Mouse (Mus musculus) cerebral cortex, adult 2 months (tissue): Measurements from ENCODE around the gene Sik3.

Source experiments
- WGBS: fragments of 180-500 bp; shearing (Covaris S2); methylation state at CpG from one replicate; pipeline ENCODE4 v1.1.7; 2018; 5-methylcytosine and 5-hydroxymethylcytosine counted together

Sik3 gene

DNA sequence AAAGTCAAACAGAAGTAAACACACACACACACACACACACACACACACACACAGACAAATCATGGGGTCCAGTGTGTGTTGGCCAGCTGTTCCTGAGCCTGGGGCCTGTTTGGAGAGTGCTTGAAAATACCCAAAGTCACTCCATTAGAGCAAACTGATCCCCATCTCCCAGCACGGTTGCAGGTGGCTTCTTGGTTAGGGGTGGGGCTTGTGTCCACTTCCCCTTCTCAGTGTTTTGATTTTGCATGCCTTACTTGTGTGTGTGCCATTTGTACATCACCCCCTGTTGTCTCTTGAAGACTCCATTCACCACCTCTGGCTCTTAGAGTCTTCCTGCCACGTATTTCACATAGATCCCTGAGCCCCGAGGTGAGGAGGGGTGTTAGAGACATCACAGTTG lies 45.4 kb downstream of the Sik3 start:
- WGBS: 88% methylated on average over 3 of the region's 3 CpGs

DNA sequence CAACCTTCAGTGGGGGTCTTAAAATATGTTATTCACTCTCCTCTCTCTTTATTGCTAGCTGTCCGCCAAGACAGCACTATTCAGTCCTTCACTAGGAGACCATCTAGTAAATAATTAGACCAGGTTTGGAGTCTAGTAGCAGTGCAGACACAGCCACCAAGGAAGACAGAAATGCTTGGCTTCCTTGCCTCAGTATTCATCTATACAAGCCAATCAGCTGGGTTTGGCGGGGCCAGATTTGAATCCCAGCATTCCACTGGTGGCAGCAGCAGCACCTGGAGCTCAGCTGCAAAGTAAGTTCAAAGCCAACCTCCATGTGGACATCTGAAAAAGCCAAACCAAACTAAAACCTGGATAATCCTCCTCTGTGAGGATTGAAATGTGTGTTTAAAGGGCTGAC lies 47.6 kb downstream of the Sik3 start:
- 93% methylated on average over 2 of the region's 2 CpGs for WGBS

DNA sequence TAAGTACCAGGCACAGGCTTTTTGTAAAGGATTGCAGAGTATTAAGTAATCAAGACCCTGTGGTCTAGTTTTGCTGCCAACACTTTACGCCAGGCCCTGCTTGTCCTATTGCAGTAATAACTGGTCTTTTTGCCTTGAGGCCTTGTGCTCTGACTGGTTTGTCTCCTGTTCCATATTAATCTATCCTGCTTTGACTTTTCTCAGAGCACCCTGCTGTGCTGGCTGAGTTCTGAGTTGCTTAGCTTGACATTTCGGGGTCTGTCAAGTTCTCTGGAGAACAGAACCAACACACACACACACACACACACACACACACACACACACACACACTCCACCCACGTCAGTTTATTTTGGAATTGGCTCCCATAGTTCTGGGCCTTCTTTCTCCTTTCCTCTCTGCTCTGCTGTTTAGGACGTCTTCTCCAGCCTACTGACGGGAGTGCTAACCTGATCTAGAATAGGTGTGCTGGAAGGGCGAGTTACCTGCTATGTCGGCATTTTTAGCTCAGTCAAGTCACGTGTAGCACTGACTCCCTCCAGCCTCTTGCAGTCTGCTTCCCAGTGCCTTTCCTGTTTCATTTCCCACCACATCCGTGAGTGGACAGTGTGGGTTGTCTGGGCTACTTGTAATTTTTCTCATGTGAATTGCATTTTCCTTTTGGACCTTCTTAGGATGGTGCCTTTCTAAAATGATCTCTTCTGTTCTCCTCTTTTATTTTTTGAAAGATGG lies 49.2 kb downstream of the Sik3 start:
- 24% methylated on average over 9 of the region's 9 CpGs for WGBS

DNA sequence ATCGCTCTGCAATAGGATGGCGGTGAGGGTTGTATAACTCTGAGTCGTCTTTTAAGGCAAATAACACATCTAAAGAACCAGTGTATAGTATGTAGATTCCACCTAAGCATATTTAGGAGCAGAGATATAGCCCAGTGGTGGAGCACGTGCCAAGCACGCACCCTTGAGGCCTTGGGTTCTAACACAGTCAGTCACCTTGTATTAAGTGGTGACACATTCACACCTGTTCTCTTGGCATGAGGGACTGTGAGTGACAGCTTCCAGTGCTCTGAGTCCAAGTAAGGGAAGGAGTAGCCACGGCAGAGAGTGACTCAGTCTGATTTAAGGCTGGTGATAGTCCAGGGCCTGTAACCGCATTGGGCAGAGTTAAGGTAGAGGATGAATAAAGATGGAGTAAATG lies 51.7 kb downstream of the Sik3 start:
- 92% methylated on average over 7 of the region's 7 CpGs for WGBS

DNA sequence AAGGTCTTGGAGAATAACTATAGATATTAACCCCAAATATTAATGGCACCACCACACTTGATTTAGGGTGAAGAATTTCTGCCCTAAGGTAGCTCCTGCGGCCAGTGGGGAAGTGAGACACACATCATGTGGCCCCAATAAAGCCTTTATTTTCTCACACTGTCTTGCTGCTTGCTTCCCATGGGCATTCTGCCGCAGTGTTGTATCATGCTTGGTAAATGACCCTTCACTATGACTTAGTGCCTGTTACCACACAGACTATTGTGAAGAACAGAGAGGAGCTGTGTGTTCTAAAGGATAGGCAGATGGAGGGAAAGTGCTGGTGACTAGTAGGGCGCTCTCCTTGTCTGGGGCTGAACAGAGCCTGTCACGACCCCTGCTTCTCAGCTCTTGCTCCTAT lies 54.1 kb downstream of the Sik3 start:
- 85% methylated on average over 4 of the region's 4 CpGs for WGBS

DNA sequence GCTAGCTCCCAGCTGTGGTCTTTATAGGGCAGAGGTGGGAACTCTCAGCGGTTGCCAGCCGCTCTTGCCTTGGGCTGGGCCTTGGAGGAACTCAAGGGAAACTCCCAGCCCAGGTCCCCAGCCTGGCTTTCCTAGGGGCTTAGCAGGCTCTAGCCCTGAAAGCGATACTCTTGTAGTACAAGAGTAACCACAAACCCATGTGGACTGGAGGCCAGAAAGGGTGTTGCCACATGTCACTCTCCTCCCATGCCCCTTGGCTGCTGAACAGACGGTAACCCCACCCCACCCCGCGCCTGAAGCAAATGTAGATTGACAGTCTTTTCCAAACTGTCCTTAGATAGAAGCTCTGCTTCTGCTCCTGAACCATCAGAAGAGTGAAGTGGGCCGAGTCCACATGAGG lies 55.1 kb downstream of the Sik3 start:
- 76% methylated on average over 7 of the region's 7 CpGs for WGBS

DNA sequence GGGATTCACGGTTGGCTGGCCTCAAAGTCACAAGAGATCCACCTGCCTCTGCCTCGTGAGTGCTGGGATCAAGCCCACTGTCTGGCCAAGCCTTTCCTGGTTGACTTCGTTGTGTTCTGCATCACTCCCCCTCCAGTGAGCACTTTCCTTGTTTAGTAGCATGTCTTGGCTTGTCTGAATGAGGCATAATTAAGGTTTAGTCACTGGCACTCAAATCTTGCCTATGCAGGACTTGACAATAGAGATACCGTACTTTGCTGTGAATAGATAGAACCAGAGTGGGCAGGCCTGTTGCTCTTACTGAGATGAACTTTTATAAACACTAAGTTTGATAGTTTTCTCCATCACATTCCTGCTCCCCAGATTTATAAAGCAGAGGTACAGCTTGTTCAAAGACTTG lies 56.4 kb downstream of the Sik3 start:
- 53% methylated on average over 4 of the region's 4 CpGs for WGBS

DNA sequence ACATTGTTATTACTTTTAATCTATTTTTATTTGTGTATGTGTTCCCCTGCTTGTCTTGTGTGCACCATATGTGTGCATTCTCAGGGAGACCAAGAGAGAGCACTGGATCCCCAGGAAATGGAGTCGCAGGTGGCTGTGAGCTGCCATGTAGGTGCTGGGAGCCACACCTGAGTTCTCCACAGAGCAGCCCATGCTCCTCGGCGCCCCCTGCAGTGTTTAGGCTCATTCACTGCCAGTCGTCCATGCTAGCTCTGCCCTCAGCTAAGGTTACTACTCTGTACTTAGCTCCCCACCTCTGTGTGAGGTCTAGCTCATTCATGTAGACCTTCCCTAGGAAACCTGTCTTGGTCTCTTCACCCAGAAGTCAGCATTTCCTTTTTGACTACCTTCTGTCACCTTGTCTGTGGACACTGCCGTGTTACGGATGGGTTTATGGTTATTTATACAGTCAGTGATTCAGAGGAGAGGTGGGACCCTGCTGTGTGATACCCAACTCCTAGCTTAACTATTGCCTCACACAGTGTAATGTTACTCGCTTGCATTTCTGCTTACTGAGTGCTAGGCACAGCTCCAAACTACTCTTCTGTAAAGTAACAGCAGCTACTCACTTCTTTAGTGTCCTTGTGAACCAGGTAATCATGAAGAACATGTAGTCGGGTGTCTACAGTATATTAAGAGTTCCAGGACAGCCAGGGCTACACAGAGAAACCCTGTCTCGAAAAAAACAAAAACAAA lies 59.6 kb downstream of the Sik3 start:
- 73% methylated on average over 9 of the region's 9 CpGs for WGBS

DNA sequence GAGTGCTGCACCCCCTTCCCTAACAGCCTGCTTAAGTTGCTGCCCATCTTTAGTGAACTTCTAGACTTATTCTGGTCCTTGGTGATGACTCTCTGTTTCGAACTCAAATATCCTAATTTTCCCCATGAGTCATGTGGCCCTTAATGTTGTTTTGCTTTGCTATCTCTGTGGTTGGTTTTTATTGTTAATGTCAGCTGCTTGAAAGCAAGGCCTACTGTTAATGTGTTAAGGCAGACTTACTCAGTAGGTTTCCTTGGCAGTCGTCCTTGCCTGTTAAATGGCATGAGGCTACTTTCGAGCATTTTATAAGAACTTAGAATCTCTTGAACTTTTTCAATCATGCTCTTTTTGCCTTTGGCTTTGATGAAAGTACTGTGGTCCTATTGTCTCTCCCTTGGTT lies 60.8 kb downstream of the Sik3 start:
- 32% methylated on average over 3 of the region's 3 CpGs for WGBS

DNA sequence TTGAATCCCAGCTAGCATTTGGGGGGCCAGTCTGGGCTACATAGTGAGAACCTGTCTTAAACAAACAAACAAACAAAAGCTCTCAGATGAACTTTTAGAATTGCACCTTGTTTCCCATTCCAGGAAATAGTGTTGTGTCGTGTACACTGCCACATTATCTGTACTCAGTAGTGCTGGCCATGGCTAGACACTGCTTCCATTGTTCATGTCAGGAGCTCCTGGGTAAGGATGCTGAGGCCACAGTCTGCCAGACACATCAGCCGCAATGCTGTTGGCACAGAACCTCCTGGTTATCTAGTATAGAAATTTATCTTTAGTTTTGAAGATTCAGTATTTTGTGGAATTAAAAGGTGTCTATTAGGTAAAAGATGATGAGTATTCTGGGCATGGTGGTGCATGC lies 63.0 kb downstream of the Sik3 start:
- 64% methylated on average over 2 of the region's 2 CpGs for WGBS

DNA sequence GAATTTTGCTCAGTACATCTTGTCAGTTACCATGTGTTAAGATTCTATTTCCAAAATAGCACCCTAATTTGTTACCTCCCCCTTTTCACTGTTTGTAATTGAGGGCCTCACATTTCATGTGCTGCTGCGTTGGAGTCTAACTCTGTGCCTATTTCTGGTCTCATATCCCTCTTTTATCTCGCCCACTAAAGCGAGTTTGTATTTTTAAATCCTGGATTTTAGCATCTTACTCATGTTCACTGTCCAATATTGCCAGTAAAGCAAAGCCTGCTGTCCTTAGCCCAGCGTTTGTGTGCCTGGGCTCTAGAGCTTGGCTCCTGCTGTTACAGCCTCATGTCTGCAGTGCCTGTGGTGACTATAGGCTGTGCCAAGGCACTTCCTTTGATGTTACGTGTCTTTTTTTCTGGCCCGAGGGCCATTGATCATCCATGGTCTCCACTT lies 69.8 kb downstream of the Sik3 start:
- 25% methylated on average over 6 of the region's 6 CpGs for WGBS

DNA sequence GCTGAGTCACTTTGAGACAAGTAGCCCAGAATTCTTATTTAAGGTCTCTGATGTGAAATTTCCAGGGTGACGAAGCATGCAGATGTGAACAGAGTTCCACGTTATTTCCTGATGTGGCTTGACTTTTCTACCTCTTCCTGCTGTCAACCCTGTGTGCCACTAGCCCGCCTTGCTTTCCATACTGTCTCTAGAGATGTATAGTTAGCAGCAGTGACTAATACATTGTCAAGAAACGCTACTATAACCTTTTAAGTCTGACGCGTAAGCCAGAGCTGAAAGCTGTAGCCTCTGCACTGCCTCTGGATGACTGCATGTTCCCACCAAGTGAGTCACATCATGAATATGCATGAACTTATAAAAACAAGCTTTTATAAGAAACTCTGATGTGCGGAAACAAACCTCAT lies 70.9 kb downstream of the Sik3 start:
- 29% methylated on average over 7 of the region's 7 CpGs for WGBS

DNA sequence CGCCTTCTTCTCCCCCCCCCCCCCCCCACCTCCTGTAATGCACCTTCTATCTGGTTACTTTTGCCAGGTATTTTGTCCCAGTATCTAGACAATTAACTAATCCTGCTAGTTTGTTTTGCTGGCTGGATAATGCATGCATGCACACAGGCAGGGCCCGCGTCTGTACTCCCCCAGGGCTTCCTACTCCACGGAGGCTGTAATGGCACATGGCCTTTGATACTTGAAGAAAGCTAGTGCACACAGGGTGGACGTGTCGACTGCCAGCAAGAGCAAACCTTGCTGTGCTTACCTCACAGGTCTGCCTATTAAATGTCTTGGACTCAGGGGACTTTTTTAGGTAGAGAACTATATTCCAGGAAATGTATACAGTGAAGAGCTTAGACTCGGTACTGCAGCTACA lies 73.3 kb downstream of the Sik3 start:
- 79% methylated on average over 7 of the region's 7 CpGs for WGBS

DNA sequence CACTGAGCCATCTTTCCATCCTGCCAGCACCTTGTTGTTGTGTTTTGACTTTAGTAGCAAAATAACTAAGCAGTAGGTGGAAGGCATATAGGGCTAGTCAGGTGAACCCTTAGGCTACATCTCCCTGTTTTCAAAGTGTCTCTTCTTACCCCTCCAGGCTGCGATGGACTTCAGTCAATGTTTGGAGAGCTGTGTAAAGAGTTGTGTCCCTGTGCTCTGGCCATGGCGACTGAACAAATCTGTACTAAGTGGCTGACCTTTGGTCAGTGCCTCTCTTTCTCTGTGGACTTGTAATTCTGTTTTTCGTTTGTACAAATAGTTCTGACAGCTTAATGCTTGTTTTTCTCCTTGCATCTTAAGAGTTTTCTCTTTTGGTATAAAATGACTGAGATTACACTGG lies 74.2 kb downstream of the Sik3 start:
- WGBS: 73% methylated on average over 3 of the region's 3 CpGs

DNA sequence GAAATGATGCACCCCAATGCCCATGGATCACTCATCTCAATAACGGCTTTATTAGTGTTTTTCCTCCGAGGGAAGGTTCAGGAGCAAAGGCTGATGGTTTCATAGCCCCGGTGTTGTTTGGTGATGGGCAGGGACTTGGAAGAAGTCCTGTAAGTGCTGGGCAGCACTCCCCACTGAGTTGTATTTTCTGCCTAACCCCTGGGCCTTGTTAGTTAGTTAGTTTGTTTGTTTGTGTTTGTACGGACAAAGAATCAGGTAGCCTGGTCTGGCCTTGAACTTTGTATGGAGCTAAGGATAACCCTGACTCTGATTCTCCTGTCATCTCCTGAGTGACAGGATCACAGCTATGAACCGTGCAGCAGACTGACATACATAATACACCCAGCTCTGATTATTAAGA lies 74.8 kb downstream of the Sik3 start:
- WGBS: 61% methylated on average over 5 of the region's 5 CpGs

DNA sequence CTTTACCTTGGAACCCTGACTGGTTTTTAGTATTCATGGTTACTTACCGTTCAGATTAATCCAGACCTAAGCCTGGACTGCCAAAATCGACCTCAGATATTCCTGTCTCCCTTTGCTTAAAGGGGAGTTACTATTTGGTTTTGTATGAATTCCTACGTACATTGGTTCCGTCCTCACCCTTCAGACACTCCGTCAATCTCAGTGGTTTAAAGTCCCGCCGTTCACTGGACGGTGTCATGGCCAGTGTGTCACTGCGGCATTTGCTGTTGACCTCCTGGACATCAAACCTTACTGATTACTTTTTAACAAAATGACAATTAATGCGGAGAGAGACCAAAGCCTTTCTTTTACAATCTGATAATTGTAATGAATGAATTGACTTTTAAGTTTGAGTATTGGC lies 76.1 kb downstream of the Sik3 start:
- 87% methylated on average over 10 of the region's 10 CpGs for WGBS

DNA sequence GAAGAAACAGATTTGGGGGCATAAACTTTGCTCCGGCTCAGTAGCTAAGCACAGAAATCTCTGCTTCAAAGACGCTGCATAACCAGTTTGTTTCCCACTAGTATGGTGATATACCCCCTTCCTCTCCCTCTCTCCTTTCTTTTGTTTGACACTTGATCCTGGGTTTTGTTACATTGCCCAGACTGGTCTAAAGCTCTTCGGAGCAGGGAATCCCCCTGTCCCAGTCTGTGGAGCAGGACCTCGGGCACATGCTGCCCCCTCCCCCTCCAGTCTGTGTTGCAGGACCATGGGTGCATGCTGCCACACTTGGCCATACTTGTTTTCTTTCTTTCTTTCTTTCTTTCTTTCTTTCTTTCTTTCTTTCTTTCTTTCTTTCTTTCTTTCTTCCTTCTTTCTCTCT lies 77.4 kb downstream of the Sik3 start:
- 81% methylated on average over 4 of the region's 4 CpGs for WGBS

DNA sequence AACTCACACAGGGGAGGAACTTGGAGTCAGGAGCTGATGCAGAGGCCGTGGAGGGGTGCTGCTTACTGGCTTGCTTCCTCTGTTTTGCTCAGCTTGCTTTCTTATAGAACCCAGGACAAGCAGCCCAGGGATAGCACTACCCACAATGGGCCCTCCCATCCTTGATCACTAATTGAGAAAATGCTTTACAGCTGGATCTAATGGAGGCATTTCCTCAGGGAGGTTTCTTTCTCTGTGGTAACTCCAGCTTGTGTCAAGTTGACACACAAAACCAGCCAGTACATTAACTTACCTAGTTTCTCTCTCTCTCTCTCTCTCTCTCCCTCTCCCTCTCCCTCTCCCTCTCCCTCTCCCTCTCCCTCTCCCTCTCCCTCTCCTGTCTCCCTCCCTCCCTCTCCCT lies 78.5 kb downstream of the Sik3 start:
- 78% methylated on average over 1 of the region's 1 CpGs for WGBS

DNA sequence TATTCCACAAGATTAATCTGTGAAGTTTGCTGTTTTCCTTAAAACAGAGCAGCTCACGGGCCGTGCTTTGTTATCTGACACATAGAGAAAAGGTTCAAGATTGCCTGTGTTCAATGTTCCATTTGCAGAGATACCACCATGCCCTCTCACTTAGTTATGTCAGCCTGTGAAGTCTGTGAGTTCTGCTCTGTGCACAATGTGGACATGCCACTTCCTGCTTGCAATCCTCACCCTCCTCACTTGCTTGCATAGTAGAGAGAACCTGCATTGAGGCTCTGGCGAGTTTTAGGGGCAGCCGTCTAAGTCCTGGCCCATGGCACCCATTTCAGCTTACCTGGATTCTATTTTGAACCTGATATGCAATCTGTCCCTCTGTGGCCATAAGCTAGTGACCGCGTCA lies 80.0 kb downstream of the Sik3 start:
- 92% methylated on average over 6 of the region's 6 CpGs for WGBS

DNA sequence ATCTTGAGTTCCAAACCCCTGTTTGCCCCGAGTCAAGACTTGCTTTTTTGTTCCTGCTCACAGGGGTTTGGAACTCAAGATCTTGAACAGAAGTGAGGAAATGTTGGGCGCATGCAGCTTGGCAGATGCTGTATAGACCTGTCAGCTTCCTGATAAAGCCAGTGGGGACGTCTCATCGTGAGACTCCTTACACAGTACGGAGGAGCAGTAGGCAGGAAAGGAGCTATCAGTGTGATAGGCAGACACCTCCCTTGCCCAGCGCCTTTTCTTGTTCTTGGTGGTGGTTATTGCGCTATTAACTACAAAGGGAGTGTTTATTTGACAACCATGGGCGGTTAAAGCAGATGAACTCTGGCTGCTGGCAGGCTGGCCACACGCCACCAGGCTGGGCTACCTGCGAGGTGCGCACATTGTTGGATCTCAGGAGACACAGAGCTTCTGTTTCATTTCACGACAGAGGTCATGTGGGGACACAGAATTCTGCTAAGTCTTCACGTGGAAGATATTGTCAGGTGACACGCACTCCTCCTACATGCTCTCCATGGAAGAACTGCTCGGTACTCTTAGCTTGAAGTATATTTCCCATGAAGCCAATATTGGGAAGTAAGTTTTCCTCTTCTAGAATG lies 85.9 kb downstream of the Sik3 start:
- WGBS: 61% methylated on average over 15 of the region's 15 CpGs

DNA sequence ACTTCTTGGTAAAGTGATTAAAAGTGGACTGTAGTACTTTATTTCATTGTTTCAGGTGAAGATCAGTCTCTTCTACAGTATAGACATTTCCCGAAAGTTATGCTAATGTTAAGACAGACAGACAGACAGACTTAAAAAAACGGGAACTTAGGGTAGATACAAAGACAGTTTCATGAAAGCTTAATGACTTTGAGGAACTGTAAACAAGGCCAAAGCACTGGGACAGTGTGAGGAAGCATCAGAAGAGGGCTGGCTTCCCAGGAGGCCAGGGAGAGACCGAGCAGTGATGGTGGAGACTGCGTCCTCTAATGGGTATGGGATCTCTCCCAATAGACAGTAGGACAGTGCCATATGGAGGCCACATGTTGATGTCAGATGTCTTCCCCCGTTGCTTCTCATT lies 86.5 kb downstream of the Sik3 start:
- WGBS: 79% methylated on average over 5 of the region's 5 CpGs

DNA sequence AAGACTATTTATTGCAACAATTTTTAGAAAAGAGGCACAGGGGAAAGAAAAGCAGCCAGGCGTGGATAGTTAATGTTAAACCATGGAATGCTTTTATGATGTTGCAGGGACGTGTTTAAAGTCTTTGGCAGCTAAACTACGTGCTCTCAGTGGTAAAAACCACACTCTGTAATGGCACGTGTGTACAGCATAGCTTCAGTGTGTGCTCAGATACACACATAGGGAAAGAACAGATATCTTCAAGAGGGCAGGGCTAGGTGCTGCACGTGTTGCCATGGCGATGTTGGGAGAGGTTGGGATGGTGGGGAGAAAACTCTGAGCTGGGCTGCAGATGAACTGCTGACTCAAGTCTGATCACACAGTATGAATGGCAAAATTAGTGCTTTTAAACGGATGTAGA lies 90.5 kb downstream of the Sik3 start:
- WGBS: 74% methylated on average over 7 of the region's 7 CpGs

DNA sequence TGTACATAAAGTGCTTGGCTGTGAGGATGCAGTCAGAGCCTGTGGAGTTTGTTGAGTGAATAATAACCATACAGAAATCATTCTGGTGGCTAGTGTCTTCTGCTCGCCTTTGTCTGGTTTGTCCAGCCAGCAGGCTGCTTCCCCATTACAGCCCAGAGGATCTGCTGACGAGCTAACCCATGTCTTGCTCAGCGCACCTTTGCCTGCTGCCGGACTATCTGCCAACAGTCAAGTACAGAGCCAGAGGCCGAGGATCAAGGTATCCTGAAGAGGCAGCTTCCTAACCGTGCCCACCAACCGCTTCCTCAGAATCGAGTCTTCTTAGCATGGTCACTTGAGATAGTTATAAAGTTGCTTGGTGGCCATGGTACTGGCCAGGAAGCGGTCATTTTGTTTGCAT lies 93.5 kb downstream of the Sik3 start:
- 89% methylated on average over 9 of the region's 9 CpGs for WGBS
